Mouse (Mus musculus): ENCODE measurements at regions not wholly inside any gene's neighbourhood (a gene's known extent, or its start where the extent isn't known, plus 50 kb on each side); places are given as distances from the start of the nearest gene placed in this dataset.

GRCm38 (mm10) chr8:89453724-89454123, 409.8 kb upstream of the Sall1 start:
- TF ChIP-seq POLR2A (IDR thresholded peaks at IDR 0.05; ENCODE audit: low read depth, low read length) (no peak), CTCF (IDR thresholded peaks at IDR 0.05; ENCODE audit: extremely low read depth, insufficient read length, insufficient replicate concordance, low read depth, low read length) (no peak)

Data from small intestine, adult 2 months (tissue).